Mouse (Mus musculus): ENCODE measurements at regions not wholly inside any gene's neighbourhood (a gene's known extent, or its start where the extent isn't known, plus 50 kb on each side); places are given as distances from the start of the nearest gene placed in this dataset.

- DNase-seq (ENCODE audit: low read depth, low spot score): no peak
Measured at GRCm38 (mm10) chr8:87417466-87417865, 54.9 kb downstream of the Cbln1 start.

DNA sequence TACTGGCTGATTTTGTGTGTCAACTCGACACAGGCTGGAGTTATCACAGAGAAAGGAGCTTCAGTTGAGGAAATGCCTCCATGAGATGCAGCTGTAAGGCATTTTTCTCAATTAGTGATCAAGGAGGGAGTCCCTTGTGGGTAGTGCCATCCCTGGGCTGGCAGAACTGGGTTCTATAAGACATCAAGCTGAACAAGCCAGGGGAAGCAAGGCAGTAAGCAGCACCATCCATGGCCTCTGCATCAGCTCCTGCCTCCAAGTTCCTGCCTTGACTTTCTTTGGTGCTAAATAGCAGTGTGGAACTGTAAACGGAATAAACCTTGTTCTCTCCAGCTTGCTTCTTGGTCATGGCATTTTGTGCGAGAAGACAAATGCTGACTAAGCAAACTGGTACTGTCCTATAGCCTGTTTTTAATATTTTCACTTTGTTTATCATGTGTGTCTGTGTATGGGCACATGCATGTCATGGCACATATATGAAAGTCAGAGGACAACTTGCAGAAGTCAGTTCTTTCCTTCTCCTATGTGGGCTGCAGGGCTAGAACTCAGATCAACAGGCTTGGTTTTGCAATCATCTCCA lies 57.3 kb downstream of the Cbln1 start:
- no peak for DNase-seq (ENCODE audit: low read depth, low spot score)

- DNase-seq (ENCODE audit: low read depth, low spot score): no peak
Measured at GRCm38 (mm10) chr8:87389016-87389415, 83.4 kb downstream of the Cbln1 start.

DNA sequence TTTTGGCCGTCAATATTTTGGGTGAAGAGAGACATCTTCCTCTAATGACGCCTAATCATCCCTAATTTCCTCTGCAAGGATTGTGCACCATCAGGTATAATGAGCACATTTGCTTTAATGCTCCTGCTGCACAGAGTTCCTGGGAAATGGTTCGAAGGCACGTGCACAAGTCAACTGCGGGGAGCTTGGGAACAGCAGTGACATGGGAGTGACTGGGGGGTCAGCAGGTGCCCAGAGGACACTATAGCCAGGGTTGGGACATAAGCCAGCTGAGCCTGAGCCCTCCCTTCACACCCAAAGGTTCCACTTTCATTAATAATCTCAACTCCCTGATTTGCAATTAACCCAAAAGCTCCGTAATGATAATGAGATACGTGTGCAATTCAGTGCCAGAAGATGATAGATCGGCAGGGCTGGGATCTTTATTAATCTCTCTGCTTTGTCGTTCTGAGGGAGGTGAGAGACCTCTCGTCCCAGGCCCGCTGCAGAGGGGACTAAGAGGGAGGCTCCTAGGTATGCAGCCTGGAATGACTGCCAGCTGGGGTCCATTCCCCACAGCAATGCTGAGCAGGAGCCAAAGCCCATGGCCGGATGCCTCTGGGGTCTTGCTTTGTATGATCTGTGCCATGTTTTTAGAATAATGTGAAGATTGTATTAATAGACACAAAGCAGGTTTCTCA lies 88.7 kb downstream of the Cbln1 start:
- no peak for DNase-seq (ENCODE audit: low read depth, low spot score)

DNA sequence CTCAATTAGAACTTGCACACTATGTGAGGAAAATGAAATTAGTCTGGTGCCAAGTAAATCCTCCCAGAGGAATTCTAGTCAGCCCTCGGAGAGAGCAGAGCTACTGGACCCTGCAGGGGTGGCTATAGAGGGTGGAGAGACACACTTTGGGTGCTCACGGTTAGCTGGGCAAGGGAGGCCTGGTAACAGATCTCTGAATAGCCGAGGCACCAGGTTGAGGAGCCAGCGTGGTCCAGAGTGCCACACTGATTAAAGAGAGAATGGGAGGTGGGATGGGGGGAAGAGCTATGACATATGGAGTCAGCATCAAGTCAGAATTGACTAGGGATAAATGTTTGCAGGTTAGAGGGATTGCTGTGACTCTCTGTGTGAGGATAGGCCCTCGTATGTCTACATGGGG lies 90.1 kb downstream of the Cbln1 start:
- no peak for DNase-seq (ENCODE audit: low read depth, low spot score)

DNA sequence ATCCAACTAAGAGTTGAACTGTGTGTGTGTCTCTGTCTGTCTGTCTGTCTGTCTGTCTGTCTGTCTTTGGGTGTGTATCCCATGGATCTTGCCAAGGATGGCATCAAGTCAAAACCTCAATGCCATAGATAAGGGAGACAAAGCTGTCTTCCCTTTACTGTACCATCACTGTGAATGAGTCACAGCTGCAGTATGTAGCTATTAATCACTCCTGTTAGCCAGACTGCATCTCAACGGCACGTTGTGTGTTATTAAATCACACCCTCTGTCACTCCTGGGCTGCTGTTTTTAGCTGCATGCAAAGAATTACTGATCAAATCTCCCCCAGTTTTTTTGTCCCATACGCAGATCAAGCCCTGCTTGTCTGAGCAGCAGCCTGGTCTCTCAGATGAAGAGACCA lies 91.6 kb downstream of the Cbln1 start:
- peak; percentile 13 for DNase-seq (ENCODE audit: low read depth, low spot score)

- no peak for DNase-seq (ENCODE audit: low read depth, low spot score)
Measured at GRCm38 (mm10) chr8:87379296-87379695, 93.1 kb downstream of the Cbln1 start.

GRCm38 (mm10) chr8:87374044-87374443 lies 98.4 kb downstream of the Cbln1 start:
- DNase-seq (ENCODE audit: low read depth, low spot score): peak; percentile 20

- DNase-seq (ENCODE audit: low read depth, low spot score): peak; percentile 82
Measured at GRCm38 (mm10) chr8:87373535-87373934, 98.9 kb downstream of the Cbln1 start.

- no peak for DNase-seq (ENCODE audit: low read depth, low spot score)
Measured at GRCm38 (mm10) chr8:87372061-87372460, 100.3 kb downstream of the Cbln1 start.

DNA sequence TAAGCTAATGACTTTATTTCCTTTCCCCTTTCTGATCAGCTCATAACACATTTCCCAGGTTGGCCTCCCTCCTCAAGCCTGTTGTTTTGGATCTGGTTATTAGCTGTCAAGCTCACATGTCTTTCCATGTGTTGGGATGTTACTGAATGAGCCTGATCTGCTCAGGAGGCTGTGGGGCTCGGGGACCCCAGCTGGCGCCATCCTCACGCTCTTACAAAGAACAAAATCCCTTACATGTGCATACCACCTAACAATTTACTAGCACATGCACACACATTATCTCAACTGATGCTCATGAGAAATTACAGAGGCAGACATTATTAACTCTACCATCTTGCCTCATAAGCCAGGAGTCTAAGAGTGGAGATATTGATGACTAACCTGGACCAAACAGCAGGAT lies 102.2 kb downstream of the Cbln1 start:
- DNase-seq (ENCODE audit: low read depth, low spot score): no peak

GRCm38 (mm10) chr8:87350471-87350870 lies 121.9 kb downstream of the Cbln1 start:
- no peak for DNase-seq (ENCODE audit: low read depth, low spot score)

- DNase-seq (ENCODE audit: low read depth, low spot score): peak; percentile 61
Measured at GRCm38 (mm10) chr8:87349781-87350181, 122.6 kb downstream of the Cbln1 start.

GRCm38 (mm10) chr8:87329371-87329770 lies 143.0 kb downstream of the Cbln1 start:
- DNase-seq (ENCODE audit: low read depth, low spot score): no peak

- DNase-seq (ENCODE audit: low read depth, low spot score): no peak
Measured at GRCm38 (mm10) chr8:87314570-87314969, 157.8 kb downstream of the Cbln1 start.

DNA sequence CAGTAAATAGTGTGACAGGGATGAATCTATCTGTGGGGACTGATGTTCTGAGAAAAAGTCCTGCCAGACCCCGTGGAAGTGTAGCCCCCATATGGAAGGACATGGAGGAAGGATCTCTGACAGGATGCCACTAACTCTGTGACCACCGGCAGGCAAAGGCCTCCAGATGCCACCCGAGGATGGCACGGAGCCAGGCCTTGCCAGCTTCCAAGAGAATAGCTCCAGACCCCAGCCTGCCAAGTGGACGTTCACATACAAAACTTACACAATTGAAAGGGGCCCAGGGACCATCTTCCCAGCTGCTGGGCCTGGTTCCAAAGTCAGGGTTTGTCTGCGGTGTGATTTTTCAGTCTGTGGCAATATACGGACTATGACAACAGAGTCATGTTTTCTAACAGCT lies 161.1 kb downstream of the Cbln1 start:
- DNase-seq (ENCODE audit: low read depth, low spot score): no peak

DNA sequence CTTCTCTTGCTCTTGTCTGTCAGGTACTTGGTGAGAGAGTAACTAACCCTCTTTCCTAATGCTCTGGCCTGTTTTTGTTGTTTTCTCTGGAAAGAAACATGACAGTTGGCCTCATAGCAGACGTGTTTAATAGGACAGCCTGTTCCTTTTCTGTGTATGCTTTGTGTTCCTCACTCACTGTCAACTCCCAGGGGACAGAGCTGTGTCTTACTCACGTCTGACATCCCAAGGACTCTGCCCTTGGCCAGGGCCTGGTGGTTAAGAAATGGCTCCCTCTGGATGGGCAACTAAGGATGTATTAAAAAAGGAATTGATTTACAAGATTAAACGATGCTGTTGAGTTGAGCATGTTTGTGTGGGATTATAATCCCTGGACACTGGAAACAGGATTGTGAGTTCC lies 164.1 kb downstream of the Cbln1 start:
- DNase-seq (ENCODE audit: low read depth, low spot score): no peak

DNA sequence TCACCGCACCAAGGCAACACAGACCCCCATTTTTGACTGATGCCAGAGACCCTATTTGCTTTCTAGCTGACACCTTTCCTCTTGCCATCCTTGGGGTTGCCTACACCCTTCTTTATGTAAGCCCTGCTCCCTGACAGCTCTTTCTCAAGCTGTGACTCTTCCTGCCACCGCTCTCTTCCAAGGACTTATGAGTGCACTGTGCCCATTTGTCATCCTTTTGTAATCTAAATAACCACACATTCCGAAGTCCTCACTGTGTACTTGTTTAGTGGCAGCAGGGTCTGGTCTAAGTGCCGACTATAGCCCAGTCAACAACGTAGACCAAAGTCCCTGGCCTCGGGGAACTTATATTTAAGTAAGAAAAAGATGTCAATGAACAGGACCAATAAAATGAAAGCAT lies 167.4 kb downstream of the Cbln1 start:
- DNase-seq (ENCODE audit: low read depth, low spot score): no peak

GRCm38 (mm10) chr8:87303522-87303921 lies 168.9 kb downstream of the Cbln1 start:
- DNase-seq (ENCODE audit: low read depth, low spot score): no peak

DNA sequence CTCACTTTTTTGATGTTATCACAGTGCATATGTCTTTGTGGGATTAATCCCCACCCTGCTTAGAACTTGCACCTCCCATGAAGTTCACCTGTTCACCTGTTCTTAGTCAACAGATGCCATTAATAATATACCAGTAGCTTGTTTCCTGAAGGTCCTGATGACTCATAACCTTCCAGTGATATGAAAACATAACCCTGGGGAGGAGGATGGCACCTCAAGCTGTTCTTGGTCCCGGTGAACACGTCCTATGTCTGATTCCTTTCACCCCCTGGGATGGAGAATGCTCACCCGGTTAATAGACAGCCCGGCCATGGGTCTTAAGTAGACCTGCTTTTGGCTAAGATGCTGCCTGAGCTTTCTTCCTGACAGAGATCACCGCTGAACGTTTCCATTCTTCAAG lies 174.6 kb downstream of the Cbln1 start:
- DNase-seq (ENCODE audit: low read depth, low spot score): no peak

GRCm38 (mm10) chr8:87297331-87297730 lies 175.1 kb downstream of the Cbln1 start:
- DNase-seq (ENCODE audit: low read depth, low spot score): no peak

GRCm38 (mm10) chr8:87286059-87286458 lies 186.3 kb downstream of the Cbln1 start:
- no peak for DNase-seq (ENCODE audit: low read depth, low spot score)

GRCm38 (mm10) chr8:87284356-87284755 lies 188.1 kb downstream of the Cbln1 start:
- DNase-seq (ENCODE audit: low read depth, low spot score): no peak

- DNase-seq (ENCODE audit: low read depth, low spot score): no peak
Measured at GRCm38 (mm10) chr8:87282511-87282910, 189.9 kb downstream of the Cbln1 start.

Measured in mesoderm, embryonic 11.5 days (tissue).